15 mouse cellular contexts compared by ENCODE assay signal in the genomic region with DNA sequence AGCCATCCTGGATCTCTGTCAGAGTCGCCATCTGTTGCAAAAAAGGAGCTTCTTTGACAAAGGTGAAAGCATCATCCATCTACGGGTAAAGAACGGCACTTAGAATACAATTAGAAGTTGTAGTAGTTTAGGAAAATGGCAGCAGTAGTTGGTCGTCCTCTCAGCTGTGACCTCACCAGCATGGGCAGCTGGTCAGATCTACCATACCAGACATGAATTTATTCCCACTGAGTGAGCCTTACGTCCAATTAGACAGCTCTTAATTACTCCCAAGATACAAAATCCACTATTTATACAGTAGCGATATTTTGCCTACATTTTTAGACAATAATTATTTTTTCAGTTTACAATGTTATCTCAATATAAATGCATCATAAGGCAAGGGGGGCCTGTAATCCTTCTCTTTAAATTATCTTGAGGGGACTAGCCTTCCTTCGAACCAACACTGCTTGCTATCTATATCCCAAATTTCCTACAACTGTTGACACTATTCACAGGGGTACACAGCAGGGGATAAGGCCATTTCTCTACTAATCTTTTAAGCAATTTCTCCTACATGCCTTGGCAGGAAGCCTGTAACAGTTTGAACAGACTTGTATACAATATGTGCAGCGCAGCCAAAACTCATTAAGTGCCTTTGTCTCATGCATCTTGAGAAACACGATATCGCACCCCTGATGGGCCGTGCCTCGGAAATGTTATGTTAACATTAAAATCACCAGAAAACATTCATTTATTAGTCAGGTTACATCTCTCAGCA.
DNase-seq lines count a peak whose midpoint lies in the region; ATAC-seq and TF ChIP-seq lines count a peak whose summit lies in the region.
"Had no signal": no experiment of that assay in that cellular context is flagged by ENCODE, and none has a peak within 500 bp of the region (broad histone marks: within the 10 kb centered on the region; RNA-seq: fewer than 3 reads in every experiment).

No protein-coding gene starts in this region.

- H3K36me3 ChIP-seq in embryonic facial prominence, embryonic 14.5 days (ENCODE audit: control insufficient read depth, insufficient read depth, low read length): no peaks in the 10 kb centered on the region
- no peaks in the 10 kb centered on the region for H3K36me3 ChIP-seq in lung, postnatal 0 days (ENCODE audit: insufficient read depth, low read length)
- H3K36me3 ChIP-seq: embryonic facial prominence, embryonic 13.5 days; limb, embryonic 15.5 days had no signal

- H3K4me3 ChIP-seq in embryonic facial prominence, embryonic 14.5 days (ENCODE audit: low read depth, low read length): no peak overlapping the region
- H3K4me3 ChIP-seq in lung, postnatal 0 days (ENCODE audit: low read depth, low read length): no peak overlapping the region
- H3K4me3 ChIP-seq: embryonic facial prominence, embryonic 13.5 days; limb, embryonic 15.5 days had no signal

- H3K27ac ChIP-seq in embryonic facial prominence, embryonic 14.5 days (replicated peaks; ENCODE audit: low read depth, low read length): no peak overlapping the region
- no peak overlapping the region for H3K27ac ChIP-seq in lung, postnatal 0 days (ENCODE audit: low read length)
- H3K27ac ChIP-seq: embryonic facial prominence, embryonic 13.5 days; limb, embryonic 15.5 days had no signal

- no peak for TF ChIP-seq EP300 in lung, postnatal 0 days (IDR thresholded peaks at IDR 0.05)

- ATAC-seq in embryonic facial prominence, embryonic 14.5 days (ENCODE audit: low read depth): peak; percentile 60; the same call in 1 of the 2 replicates
- ATAC-seq in lung, postnatal 0 days: peak; percentile 47
- ATAC-seq in inflammation-experienced regulatory T-cells, adult 6 months: no peak

- no peak overlapping the region for H3K4me2 ChIP-seq in embryonic facial prominence, embryonic 14.5 days (ENCODE audit: low read depth, low read length)
- H3K4me2 ChIP-seq in lung, postnatal 0 days (replicated peaks; ENCODE audit: low read depth, low read length): no peak overlapping the region
- H3K4me2 ChIP-seq: embryonic facial prominence, embryonic 13.5 days; limb, embryonic 15.5 days had no signal

- intact Hi-C loops in left cerebral cortex, postnatal 4 days (cut with DNase I): no loop called here

- H3K4me1 ChIP-seq in embryonic facial prominence, embryonic 14.5 days (ENCODE audit: control insufficient read depth, insufficient read depth, low read length): no peaks in the 10 kb centered on the region
- no peaks in the 10 kb centered on the region for H3K4me1 ChIP-seq in lung, postnatal 0 days (ENCODE audit: insufficient read depth, low read depth, low read length)
- H3K4me1 ChIP-seq: embryonic facial prominence, embryonic 13.5 days; limb, embryonic 15.5 days had no signal

- no peak for TF ChIP-seq CTCF in lung, postnatal 0 days (IDR thresholded peaks at IDR 0.05)

- no peaks in the 10 kb centered on the region for H3K27me3 ChIP-seq in embryonic facial prominence, embryonic 14.5 days (replicated peaks; ENCODE audit: control insufficient read depth, insufficient read depth, low read length)
- H3K27me3 ChIP-seq in lung, postnatal 0 days (replicated peaks; ENCODE audit: insufficient read depth, low read length): no peaks in the 10 kb centered on the region
- H3K27me3 ChIP-seq: embryonic facial prominence, embryonic 13.5 days; limb, embryonic 15.5 days had no signal

- H3K9me3 ChIP-seq in embryonic facial prominence, embryonic 14.5 days (ENCODE audit: control insufficient read depth, low read length): no peaks in the 10 kb centered on the region
- no peaks in the 10 kb centered on the region for H3K9me3 ChIP-seq in lung, postnatal 0 days (ENCODE audit: low read length)
- H3K9me3 ChIP-seq: embryonic facial prominence, embryonic 13.5 days; limb, embryonic 15.5 days had no signal

- no peak overlapping the region for H3K9ac ChIP-seq in embryonic facial prominence, embryonic 14.5 days (ENCODE audit: low read depth, low read length)
- H3K9ac ChIP-seq in lung, postnatal 0 days (replicated peaks; ENCODE audit: low read depth): no peak overlapping the region
- H3K9ac ChIP-seq: embryonic facial prominence, embryonic 13.5 days; limb, embryonic 15.5 days had no signal

- peak; percentile 11 for DNase-seq in left cerebral cortex, postnatal 4 days
- DNase-seq in left cerebral cortex, adult 18-20 months (ENCODE audit: low spot score in 2 of 2): no peak
- peak; percentile 13 for DNase-seq in brain, adult 2 months (ENCODE audit: low read depth, low spot score)
- DNase-seq in embryonic facial prominence, embryonic 14.5 days (ENCODE audit: low spot score): peak; percentile 89
- DNase-seq in lung, postnatal 0 days (ENCODE audit: low spot score): peak; percentile 76
- DNase-seq in adrenal gland, postnatal 10 days: no peak
- DNase-seq: adrenal gland, postnatal 25 days; cerebellum, adult 18-20 months; heart, adult 18-20 months; heart, postnatal 10 days; kidney, adult 8-10 months; right cerebral cortex, postnatal 4 days had no signal

- 61% methylated on average over 12 of the region's 12 CpGs for WGBS in embryonic facial prominence, embryonic 14.5 days
- 55% methylated on average over 12 of the region's 12 CpGs for WGBS in lung, postnatal 0 days

Comparison
In these comparisons a context has a peak if more than half of its experiments do, and no peak if none do; other contexts are left out.
1. DNase-seq: peak in left cerebral cortex, postnatal 4 days (single experiment), brain, adult 2 months (single experiment), embryonic facial prominence, embryonic 14.5 days (single experiment) and lung, postnatal 0 days (single experiment); none in left cerebral cortex, adult 18-20 months (0 of 2) and adrenal gland, postnatal 10 days (single experiment).